Mouse (Mus musculus) embryonic facial prominence, embryonic 11.5 days (tissue): ENCODE results near the gene Naa38. TPM values are rescaled to one million over a fixed set of nuclear protein-coding genes. Genes with fewer than 3 reads are reported as not detected.

Experiments used
- ATAC-seq: fragments of 200-750 bp; cut with Nextera tagmentation; replicated peaks from 2 replicates; pipeline ENCODE4 v1.8.0; 2017; ENCODE audit warnings: low read depth; ENCODE audit not compliant: insufficient number of reproducible peaks, low FRiP score, low TSS enrichment
- DNase-seq: peaks from one replicate; pipeline ENCODE4 v3.0.0-alpha.2; 2015; ENCODE audit warnings: low spot score
- H3K27ac ChIP-seq: fragments of 300-500 bp; sonication (generic); replicated peaks from 2 replicates; pipeline ENCODE4 v1.5.1; 2014; ENCODE audit warnings: mild to moderate bottlenecking, low read depth, low read length, control low read depth
- H3K27me3 ChIP-seq: fragments of 300-500 bp; sonication (generic); 2 replicates; pipeline ENCODE4 v1.6.1; 2014; ENCODE audit warnings: mild to moderate bottlenecking, low read length, moderate library complexity, mixed read lengths; ENCODE audit not compliant: control insufficient read depth, insufficient read depth
- H3K36me3 ChIP-seq: fragments of 300-500 bp; sonication (generic); replicated peaks from 2 replicates; pipeline ENCODE4 v1.6.1; 2014; ENCODE audit warnings: low read depth, mild to moderate bottlenecking, low read length, moderate library complexity, mixed read lengths; ENCODE audit not compliant: control insufficient read depth, insufficient read depth
- H3K4me1 ChIP-seq: fragments of 300-500 bp; sonication (generic); 2 replicates; pipeline ENCODE4 v1.6.1; 2014; ENCODE audit warnings: low read length, mixed read lengths; ENCODE audit not compliant: control insufficient read depth, insufficient read depth
- H3K4me2 ChIP-seq: fragments of 300-500 bp; sonication (generic); 2 replicates; pipeline ENCODE4 v1.6.1; 2014; ENCODE audit warnings: low read depth, mild to moderate bottlenecking, control low read depth, low read length, moderate library complexity
- H3K4me3 ChIP-seq: fragments of 300-500 bp; sonication (generic); 2 replicates; pipeline ENCODE4 v1.5.1; 2014; ENCODE audit warnings: low read depth, low read length, control low read depth
- H3K9ac ChIP-seq: fragments of 300-500 bp; sonication (generic); replicated peaks from 2 replicates; pipeline ENCODE4 v1.6.1; 2014; ENCODE audit warnings: mild to moderate bottlenecking, control low read depth, low read length
- H3K9me3 ChIP-seq: fragments of 300-500 bp; sonication (generic); replicated peaks from 2 replicates; pipeline ENCODE4 v1.6.1; 2016; ENCODE audit warnings: mild to moderate bottlenecking, low read length, inconsistent platforms, mixed read lengths; ENCODE audit not compliant: control insufficient read depth
- WGBS: fragments of 180-500 bp; shearing (Covaris S2); extraction: QIAGEN DNeasy Blood & Tissue Kit; methylation state at CpG from one replicate; pipeline ENCODE4 v1.1.7; 2014; 5-methylcytosine and 5-hydroxymethylcytosine counted together
- polyA plus RNA-seq: library from polyadenylated mRNA; unstranded; fragments of >200 nt; fragmentation: Nextera tagmentation; extraction: Ambion mirVana; gene quantifications from 2 replicates; pipeline ENCODE4 v1.2.1, GENCODE M21; 2014

Gene Naa38
- polyA plus RNA-seq, 1 experiment from 2014 or later: 123 TPM

GRCm38 (mm10) chr11:69365722-69366121 lies 29.6 kb upstream of the Naa38 start:
- H3K27ac ChIP-seq: peak overlapping the region; percentile 96
- H3K4me1 ChIP-seq: peaks cover 15% of the 10 kb centered on the region
- peaks cover 15% of the 10 kb centered on the region for H3K36me3 ChIP-seq
- H3K4me2 ChIP-seq: peak overlapping the region; percentile 69
- H3K9me3 ChIP-seq: no peaks in the 10 kb centered on the region
- no peaks in the 10 kb centered on the region for H3K27me3 ChIP-seq
- no peak for DNase-seq
- H3K4me3 ChIP-seq: peak overlapping the region; percentile 34
- 23% methylated on average over 6 of the region's 6 CpGs for WGBS
- H3K9ac ChIP-seq: peak overlapping the region; percentile 65
- ATAC-seq: no peak

DNA sequence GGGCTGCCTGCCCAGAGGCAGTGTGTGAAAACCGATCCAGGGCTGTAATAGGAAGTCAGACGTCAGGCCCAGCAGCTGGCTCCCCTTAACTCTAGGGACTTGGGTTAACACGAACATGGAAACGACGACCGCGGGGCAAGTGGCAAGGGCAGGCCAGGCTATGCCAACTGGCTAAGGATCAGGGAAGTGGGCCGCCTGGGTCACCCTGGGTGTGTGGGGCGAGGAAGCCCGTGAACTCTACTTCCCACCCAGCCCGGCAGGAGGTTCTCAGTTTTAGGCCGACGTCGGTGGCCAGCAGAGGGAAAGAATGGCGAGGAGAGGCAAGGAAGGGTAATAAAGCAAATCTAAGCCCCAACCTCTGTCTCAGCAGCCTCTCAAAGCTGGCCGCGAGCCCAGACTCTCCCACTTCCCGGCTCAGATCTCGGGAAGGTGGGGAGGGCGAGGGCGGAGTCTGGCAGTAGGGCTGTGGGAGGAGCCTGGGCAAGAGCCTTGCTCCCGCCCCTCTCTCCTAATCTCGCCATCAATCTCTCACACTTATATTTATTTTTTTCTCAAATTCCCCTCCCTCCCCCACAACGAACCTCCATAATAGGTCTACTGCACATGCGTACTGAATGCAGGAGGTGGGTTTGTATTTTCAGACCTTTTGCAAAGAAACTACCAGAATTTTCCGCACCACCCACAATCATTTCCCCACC lies 29.0 kb upstream of the Naa38 start:
- Histone ChIP-seq H3K4me2 (peak overlapping the region; percentile 69), H3K9ac (peak overlapping the region; percentile 65), H3K27me3 (no peaks in the 10 kb centered on the region), H3K27ac (peak overlapping the region; percentile 96), H3K36me3 (peaks cover 12% of the 10 kb centered on the region), H3K4me1 (peaks cover 15% of the 10 kb centered on the region), H3K9me3 (no peaks in the 10 kb centered on the region), H3K4me3 (peak overlapping the region; percentile 34)
- DNase-seq: peak; percentile 95
- under 1% methylated on average over 26 of the region's 26 CpGs for WGBS
- ATAC-seq: peak; percentile 78

GRCm38 (mm10) chr11:69366855-69367615 lies 28.3 kb upstream of the Naa38 start:
- DNase-seq: peak; percentile 64
- no peaks in the 10 kb centered on the region for H3K9me3 ChIP-seq
- no peak for ATAC-seq
- H3K4me3 ChIP-seq: peak overlapping the region; percentile 99
- peak overlapping the region; percentile 90 for H3K4me2 ChIP-seq
- no peaks in the 10 kb centered on the region for H3K27me3 ChIP-seq
- H3K36me3 ChIP-seq: peaks cover 7% of the 10 kb centered on the region
- H3K4me1 ChIP-seq: peaks cover 15% of the 10 kb centered on the region
- H3K27ac ChIP-seq: peak overlapping the region; percentile 99
- H3K9ac ChIP-seq: peak overlapping the region; percentile 100
- under 1% methylated on average over 22 of the region's 22 CpGs for WGBS

DNA sequence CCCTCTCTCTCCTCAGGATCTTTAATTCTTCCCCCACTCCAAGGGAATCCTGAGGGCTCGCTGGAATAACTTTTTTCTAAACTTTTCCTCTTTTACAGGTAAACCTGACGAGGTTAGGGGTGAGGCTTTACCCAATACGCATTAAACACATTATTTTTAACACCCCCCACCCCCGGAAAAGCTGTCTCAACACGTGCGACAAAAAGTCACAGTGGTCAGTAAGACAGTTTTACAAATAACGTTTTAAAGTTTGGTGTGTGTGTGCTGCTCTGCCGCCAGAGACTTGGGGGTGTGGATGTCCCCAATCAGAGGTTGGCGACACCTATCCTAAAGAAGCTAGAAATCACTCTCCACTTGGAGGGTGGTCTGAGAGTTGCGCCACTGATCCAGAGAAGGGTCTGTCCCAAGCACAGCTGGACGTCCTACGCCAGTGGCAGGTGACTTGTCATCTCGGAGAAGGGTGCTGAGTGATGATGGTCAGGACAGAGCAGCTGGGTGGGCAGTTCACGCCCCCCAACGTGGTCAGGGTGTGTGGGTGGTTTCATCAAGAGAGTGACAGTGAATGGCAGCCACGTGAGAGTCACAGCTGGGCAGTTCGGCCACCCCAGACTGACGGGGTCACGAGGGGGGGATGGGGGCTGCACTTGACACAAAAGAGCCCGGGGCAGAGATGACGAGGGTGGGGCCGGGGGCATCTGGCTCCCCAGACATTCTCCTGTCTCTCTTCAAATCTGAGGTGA lies 27.5 kb upstream of the Naa38 start:
- no peaks in the 10 kb centered on the region for H3K27me3 ChIP-seq
- under 1% methylated on average over 22 of the region's 22 CpGs for WGBS
- H3K9ac ChIP-seq: peak overlapping the region; percentile 100
- H3K4me3 ChIP-seq: peak overlapping the region; percentile 99
- peak overlapping the region; percentile 99 for H3K27ac ChIP-seq
- DNase-seq (peak; percentile 54), ATAC-seq (0 out of 2 replicates have a peak, but pooled peaks have one; percentile 5)
- H3K9me3 ChIP-seq: no peaks in the 10 kb centered on the region
- peak overlapping the region; percentile 90 for H3K4me2 ChIP-seq
- H3K36me3 ChIP-seq: peaks cover 7% of the 10 kb centered on the region
- H3K4me1 ChIP-seq: peaks cover 13% of the 10 kb centered on the region

DNA sequence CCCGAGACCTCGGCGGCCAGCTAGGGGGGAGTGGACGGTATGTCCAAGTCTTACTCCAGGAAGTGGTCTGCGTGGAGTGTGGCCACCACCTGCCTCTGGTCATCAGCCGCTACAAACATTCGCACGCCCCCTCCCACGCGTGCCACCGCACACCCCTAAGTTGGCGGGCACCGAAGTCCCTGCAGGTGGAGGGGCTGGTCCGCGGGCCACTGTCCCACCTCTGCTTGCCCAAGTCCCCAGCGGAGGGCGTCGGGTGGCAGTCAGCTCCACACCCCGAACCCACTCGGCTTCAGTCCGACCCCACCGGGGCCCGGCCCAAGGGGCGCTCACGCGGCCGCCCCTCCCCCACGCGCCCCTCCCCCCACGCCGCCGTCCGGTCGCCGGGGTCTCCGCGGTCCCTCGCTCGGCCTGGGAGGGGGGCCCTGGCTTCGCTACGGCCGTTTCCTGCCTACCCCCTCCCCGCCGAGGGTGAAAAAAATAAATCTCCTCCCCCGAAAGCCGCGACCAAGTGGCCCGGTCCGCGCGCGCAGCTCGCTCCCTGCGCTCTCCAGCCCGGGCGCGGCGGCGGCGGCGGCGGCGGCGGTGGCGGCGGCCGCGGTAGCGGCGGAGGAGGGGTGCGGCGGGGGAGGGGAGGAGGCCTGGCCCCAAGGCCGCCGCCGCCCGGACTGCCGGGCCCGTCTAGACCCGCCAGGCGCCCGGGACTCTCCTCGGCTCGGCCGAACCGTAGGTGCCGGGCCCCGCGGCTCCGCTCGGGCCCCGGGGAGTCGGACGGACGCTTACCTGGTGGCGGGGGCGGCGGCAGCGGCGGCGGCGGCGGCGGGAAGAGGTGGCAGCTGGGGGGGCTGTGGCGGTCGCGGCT lies 26.7 kb upstream of the Naa38 start:
- DNase-seq (peak; percentile 53), ATAC-seq (0 out of 2 replicates have a peak, but pooled peaks have one; percentile 2)
- peaks cover 1% of the 10 kb centered on the region for H3K36me3 ChIP-seq
- no peaks in the 10 kb centered on the region for H3K9me3 ChIP-seq
- H3K9ac ChIP-seq: peak overlapping the region; percentile 100
- no peaks in the 10 kb centered on the region for H3K27me3 ChIP-seq
- H3K4me3 ChIP-seq: peak overlapping the region; percentile 99
- WGBS: 0% methylated on average over 56 of the region's 106 CpGs
- H3K27ac ChIP-seq: peak overlapping the region; percentile 99
- peak overlapping the region; percentile 90 for H3K4me2 ChIP-seq
- H3K4me1 ChIP-seq: peaks cover 13% of the 10 kb centered on the region

DNA sequence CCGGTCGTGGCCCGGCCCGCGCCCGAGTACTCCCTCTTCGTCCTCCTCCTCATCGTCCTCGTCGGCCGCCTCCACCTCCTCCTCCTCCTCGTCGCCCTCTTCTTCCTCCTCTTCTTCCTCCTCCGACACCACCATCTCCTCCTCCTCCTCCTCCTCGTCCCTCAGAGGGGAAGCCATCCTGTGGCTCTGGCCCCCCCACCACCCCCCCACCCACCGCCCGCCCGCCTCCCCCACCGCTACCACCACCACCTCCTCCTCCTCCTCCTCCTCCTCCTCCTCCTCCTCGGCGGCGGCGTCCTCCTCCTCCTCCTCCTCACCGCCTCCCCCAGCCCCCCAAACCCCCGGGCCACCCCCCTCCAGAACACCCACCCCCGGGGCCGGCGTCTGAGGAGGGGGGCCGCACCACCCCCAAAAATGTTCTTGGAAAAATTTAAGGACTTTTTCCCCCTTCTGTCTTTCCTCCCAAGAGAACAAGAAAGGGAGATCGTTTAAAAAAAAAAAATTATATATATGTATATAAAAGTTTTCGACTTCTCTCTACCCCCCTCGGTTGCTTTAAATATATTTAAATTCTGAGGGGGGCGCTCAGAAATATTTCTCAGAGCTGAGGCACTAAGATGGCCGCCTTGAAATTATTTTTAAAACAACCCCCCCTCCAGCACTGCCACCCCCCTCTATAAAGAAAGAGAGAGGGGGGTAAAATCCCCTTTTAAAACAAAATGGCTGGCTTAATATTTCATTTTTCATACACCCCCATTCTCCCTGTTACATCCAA lies 25.9 kb upstream of the Naa38 start, which contains the start of gene Chd3:
Gene Chd3 (minus strand): TSS at position 192 of the 775 bp plus-strand sequence.
- Histone ChIP-seq H3K27me3 (no peaks in the 10 kb centered on the region), H3K9me3 (no peaks in the 10 kb centered on the region), H3K4me2 (peak within 1 kb of the TSS; percentile 90), H3K4me1 (peaks cover 12% of the 10 kb centered on the region), H3K4me3 (peak within 1 kb of the TSS; percentile 99), H3K27ac (peak within 1 kb of the TSS; percentile 99), H3K36me3 (no peaks in the 10 kb centered on the region; the same call in 1 of the 2 replicates), H3K9ac (peak within 1 kb of the TSS; percentile 100)
- ATAC-seq (no peak), DNase-seq (peak; percentile 34)
- 10% methylated on average over 6 of the region's 34 CpGs for WGBS
